Mouse (Mus musculus) kidney, embryonic 14.5 days (tissue): ENCODE data around the gene Rps15. TPM values are rescaled to one million over a fixed set of nuclear protein-coding genes. Genes with fewer than 3 reads are reported as not detected.

Experiments
- ATAC-seq: fragments of 200-750 bp; cut with Nextera tagmentation; 2 replicates; pipeline ENCODE4 v1.8.0; 2017; ENCODE audit warnings: moderate number of reproducible peaks, mild to moderate bottlenecking, moderate TSS enrichment, moderate library complexity; ENCODE audit not compliant: low FRiP score, low TSS enrichment
- H3K27ac ChIP-seq: fragments of 300-500 bp; sonication (generic); 2 replicates; pipeline ENCODE4 v1.5.1; 2014; ENCODE audit warnings: low read depth, mild to moderate bottlenecking, low read length, moderate library complexity, mixed read lengths
- H3K27me3 ChIP-seq: fragments of 300-500 bp; sonication (generic); 2 replicates; pipeline ENCODE4 v1.6.1; 2014; ENCODE audit warnings: mild to moderate bottlenecking, low read length; ENCODE audit not compliant: control insufficient read depth, insufficient read depth
- H3K36me3 ChIP-seq: fragments of 300-500 bp; sonication (generic); 2 replicates; pipeline ENCODE4 v1.6.1; 2014; ENCODE audit warnings: low read length, mixed read lengths; ENCODE audit not compliant: control insufficient read depth, insufficient read depth
- H3K4me1 ChIP-seq: fragments of 300-500 bp; sonication (generic); 2 replicates; pipeline ENCODE4 v1.6.1; 2014; ENCODE audit warnings: low read length, mixed read lengths; ENCODE audit not compliant: control insufficient read depth, insufficient read depth
- H3K4me2 ChIP-seq: fragments of 300-500 bp; sonication (generic); replicated peaks from 2 replicates; pipeline ENCODE4 v1.6.1; 2014; ENCODE audit warnings: low read depth, mild to moderate bottlenecking, low read length
- H3K4me3 ChIP-seq: fragments of 300-500 bp; sonication (generic); 2 replicates; pipeline ENCODE4 v1.5.1; 2014; ENCODE audit warnings: mild to moderate bottlenecking, low read length
- H3K9ac ChIP-seq: fragments of 300-500 bp; sonication (generic); 2 replicates; pipeline ENCODE4 v1.6.1; 2014; ENCODE audit warnings: low read depth, mild to moderate bottlenecking, low read length, moderate library complexity
- H3K9me3 ChIP-seq: fragments of 300-500 bp; sonication (generic); 2 replicates; pipeline ENCODE4 v1.6.1; 2016; ENCODE audit warnings: low read length; ENCODE audit not compliant: control insufficient read depth
- WGBS: fragments of 180-500 bp; shearing (Covaris S2); extraction: QIAGEN DNeasy Blood & Tissue Kit; methylation state at CpG from one replicate; pipeline ENCODE4 v1.1.7; 2014; 5-methylcytosine and 5-hydroxymethylcytosine counted together
- polyA plus RNA-seq: library from polyadenylated mRNA; unstranded; fragments of >200 nt; fragmentation: Nextera tagmentation; extraction: Ambion mirVana; gene quantifications from 2 replicates; pipeline ENCODE4 v1.2.1, GENCODE M21; 2014

Rps15 gene
- polyA plus RNA-seq, 1 experiment from 2014 or later: 1,166 TPM

DNA sequence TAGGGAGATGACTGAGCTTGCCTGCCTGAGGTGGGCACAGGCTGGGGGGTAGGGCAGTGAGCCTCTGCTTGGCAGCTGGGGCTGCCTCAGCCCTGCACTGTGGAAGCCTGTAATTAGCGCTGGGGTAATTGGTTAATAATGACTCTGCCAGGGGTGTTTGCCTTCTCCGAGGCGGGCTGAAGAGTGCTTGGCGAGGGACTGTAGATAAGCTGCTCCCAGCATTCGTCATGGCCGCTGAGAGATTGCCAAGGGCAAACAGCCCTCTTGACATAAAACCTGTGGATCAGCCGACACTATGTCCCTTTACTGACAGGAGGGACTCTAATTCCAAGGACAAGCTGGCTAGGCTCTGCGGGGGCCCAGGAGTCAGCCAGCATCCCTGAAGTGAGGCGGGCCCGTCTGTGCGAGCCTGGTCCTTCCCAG, 24.1 kb downstream of the Rps15 start:
- 20% methylated on average over 11 of the region's 11 CpGs for WGBS
- peaks cover 64% of the 10 kb centered on the region for H3K27me3 ChIP-seq

DNA sequence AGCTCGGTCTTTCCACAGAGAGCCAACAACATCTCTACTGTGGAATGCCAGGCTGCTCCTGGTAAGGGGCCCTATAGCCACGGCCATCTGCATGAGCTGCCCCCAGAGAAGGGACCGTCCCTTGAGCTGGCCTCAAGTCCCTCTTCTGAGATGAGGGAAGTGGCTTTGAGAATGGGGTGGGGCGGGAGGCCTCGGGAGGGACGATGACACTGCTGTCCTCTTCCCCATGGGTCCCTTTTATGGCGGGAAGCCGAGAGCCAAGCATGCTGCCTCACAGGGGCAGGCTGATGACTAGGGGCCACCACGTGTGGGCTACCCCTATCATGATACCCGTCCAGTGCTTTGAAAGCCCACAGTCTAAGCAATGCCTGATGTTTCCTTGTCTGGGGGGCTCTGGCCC, 24.8 kb downstream of the Rps15 start:
- Histone ChIP-seq H3K4me3 (no peak overlapping the region), H3K4me1 (peaks cover 9% of the 10 kb centered on the region), H3K9ac (no peak overlapping the region), H3K4me2 (no peak overlapping the region), H3K9me3 (no peaks in the 10 kb centered on the region), H3K27ac (no peak overlapping the region), H3K36me3 (peaks cover 11% of the 10 kb centered on the region; the same call in 1 of the 2 replicates), H3K27me3 (peaks cover 57% of the 10 kb centered on the region)
- ATAC-seq: no peak
- 40% methylated on average over 10 of the region's 10 CpGs for WGBS

More for the DNA sequence above, 24.1 kb downstream of the Rps15 start:
- H3K4me2 ChIP-seq: no peak overlapping the region
- no peak overlapping the region for H3K9ac ChIP-seq
- H3K9me3 ChIP-seq: no peaks in the 10 kb centered on the region
- H3K4me1 ChIP-seq: peaks cover 9% of the 10 kb centered on the region
- no peak for ATAC-seq
- no peak overlapping the region for H3K27ac ChIP-seq
- H3K4me3 ChIP-seq: no peak overlapping the region
- peaks cover 11% of the 10 kb centered on the region; the same call in 1 of the 2 replicates for H3K36me3 ChIP-seq

DNA sequence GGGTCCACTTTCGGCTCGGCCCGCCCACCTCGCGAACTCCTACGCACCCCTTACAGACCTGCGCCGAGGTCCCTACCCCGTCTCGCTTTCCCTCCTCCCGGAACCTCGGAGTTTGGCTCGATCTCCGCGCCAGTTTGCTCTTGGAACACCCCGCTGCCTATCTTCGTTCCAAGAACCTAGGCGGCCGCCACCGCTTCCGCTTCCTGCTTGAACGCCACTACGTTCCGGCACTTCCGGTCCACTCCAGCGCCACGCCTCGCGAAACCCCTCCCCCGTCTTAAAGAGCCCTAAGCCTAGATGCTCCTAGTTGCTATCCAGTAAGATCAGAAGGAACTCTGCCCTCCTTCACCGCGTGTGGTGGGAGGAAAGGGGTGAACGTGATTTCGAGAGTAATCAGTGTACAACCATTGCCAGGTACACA, 28.1 kb downstream of the Rps15 start, which contains the start of gene 2310011J03Rik:
Gene 2310011J03Rik (minus strand): TSS at position 198 of the 421 bp plus-strand sequence.
- peak; percentile 32; the same call in 1 of the 2 replicates for ATAC-seq

DNA sequence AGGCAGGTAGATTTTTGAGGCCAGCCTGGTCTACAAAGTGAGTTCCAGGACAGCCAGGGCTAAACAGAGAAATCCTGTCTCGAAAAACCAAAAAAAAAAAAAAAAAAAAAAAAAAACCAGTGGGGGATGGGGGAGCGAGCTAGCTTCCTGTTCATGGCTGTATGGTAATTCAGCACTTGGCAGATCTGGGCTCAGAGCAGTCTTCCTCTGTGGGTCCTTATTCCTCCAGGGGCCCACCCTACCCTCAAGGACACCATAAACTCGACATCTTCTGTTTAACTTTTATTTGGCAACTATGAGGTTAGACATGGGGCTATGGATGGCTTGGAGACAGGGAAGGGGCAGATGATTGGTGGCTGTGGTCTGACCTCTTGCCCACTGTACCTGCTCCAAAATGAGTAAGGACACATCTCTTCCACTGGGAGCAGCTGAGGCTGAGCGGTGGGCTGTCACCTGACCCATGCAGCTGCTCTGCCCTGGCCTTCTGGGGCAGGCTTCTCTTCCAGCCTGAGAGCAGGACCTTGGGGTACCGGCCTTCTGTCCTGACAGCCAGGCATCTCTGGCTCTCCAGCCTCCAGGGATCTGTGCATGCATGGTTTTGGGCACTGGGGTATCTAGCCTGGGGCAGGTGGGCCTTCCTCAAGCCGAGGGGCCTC, 28.9 kb downstream of the Rps15 start:
- H3K9me3 ChIP-seq: no peaks in the 10 kb centered on the region
- peaks cover 16% of the 10 kb centered on the region for H3K27me3 ChIP-seq
- H3K4me3 ChIP-seq: no peak overlapping the region
- no peak overlapping the region for H3K27ac ChIP-seq
- H3K36me3 ChIP-seq: peaks cover 11% of the 10 kb centered on the region; the same call in 1 of the 2 replicates
- no peak overlapping the region for H3K4me2 ChIP-seq
- peaks cover 18% of the 10 kb centered on the region for H3K4me1 ChIP-seq
- H3K9ac ChIP-seq: no peak overlapping the region
- 74% methylated on average over 6 of the region's 6 CpGs for whole genome bisulfite sequencing
- no peak for ATAC-seq

More for the DNA sequence above, 28.1 kb downstream of the Rps15 start, which contains the start of gene 2310011J03Rik:
- Histone ChIP-seq H3K4me3 (peak within 1 kb of the TSS; percentile 90), H3K36me3 (peaks cover 11% of the 10 kb centered on the region; the same call in 1 of the 2 replicates), H3K9me3 (no peaks in the 10 kb centered on the region), H3K4me1 (peaks cover 18% of the 10 kb centered on the region), H3K27me3 (peaks cover 24% of the 10 kb centered on the region), H3K9ac (peak within 1 kb of the TSS; percentile 83), H3K27ac (peak within 1 kb of the TSS; percentile 74; the same call in 1 of the 2 replicates), H3K4me2 (peak within 1 kb of the TSS; percentile 79)
- 0% methylated on average over 34 of the region's 34 CpGs for WGBS

DNA sequence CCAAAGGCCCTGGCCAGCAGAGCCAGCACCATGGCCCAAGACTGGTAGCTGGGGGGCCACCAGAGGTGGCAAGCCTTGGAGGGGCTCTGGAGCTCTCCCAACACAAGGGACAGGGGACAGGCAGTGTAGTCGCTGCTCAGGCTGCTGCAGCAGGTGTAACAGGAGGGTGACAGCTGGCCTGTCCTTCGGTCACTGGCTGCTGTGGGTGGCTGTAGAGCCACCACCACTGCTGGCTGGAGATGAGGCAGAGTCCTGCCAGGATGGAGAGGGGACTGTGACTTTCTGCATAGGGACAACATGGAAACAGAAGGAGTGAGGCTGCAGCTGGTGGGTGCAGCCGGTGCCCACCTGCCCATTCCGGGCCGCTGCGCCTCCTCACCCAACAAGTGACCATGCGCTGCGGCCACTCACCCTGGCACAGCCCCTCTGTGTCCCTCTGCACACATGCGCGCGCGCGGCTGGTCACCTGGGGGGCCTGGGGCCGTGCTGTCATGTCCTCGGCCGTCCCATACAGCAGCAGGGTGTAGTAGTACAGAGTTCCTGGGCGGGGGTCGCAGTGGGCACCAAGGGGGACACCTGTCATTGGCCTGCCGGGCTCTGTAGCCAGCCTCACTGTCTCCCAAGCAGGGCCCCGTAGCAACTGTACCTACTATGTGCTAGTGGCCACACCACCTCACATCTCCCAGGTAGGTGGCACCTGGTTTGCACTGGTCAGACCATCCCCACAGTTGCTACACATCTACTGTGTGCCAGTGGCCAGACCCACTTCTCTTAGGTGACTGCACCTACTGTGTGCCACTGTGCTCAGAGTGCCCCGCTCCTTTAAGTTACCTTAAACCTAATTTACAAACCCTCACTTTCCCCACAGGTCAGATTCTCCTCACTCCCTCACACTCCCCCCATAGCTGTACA, 29.7 kb downstream of the Rps15 start:
- no peak for ATAC-seq
- Histone ChIP-seq H3K27me3 (peaks cover 8% of the 10 kb centered on the region; the same call in 1 of the 2 replicates), H3K27ac (no peak overlapping the region), H3K36me3 (peaks cover 11% of the 10 kb centered on the region; the same call in 1 of the 2 replicates), H3K4me1 (peaks cover 18% of the 10 kb centered on the region), H3K9me3 (no peaks in the 10 kb centered on the region), H3K4me3 (peak overlapping the region; percentile 56), H3K9ac (no peak overlapping the region), H3K4me2 (peak overlapping the region; percentile 97)
- 92% methylated on average over 21 of the region's 21 CpGs for WGBS

DNA sequence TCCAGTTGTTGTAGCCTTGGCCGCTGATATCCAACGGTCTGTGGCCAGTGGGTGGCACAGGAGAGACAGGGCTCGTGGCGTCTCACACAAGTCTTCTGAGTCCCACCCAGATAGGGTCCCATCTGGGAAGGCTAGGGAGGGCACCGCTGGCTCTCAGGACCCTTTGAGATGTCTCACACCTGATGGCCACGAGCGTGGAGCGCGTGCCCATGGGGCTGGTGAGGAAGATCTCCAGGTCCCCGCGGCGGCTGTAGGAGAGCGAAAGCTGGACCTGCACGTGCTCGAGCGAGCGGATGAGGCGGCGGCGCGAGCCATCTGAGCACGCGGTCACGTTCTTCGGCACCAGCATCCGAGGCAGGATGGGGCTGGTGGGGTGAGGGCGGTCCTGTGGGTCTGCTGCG, 30.6 kb downstream of the Rps15 start:
- H3K9ac ChIP-seq: peak overlapping the region; percentile 66
- H3K4me1 ChIP-seq: peaks cover 18% of the 10 kb centered on the region
- 8% methylated on average over 28 of the region's 28 CpGs for WGBS
- ATAC-seq: peak; percentile 7; the same call in 1 of the 2 replicates
- 0 out of 2 replicates have a peak, but pooled peaks cover 8% of the 10 kb centered on the region for H3K36me3 ChIP-seq
- no peak overlapping the region; the same call in 1 of the 2 replicates for H3K27ac ChIP-seq
- peak overlapping the region; percentile 97 for H3K4me2 ChIP-seq
- H3K4me3 ChIP-seq: peak overlapping the region; percentile 56
- H3K27me3 ChIP-seq: no peaks in the 10 kb centered on the region; the same call in 1 of the 2 replicates
- H3K9me3 ChIP-seq: no peaks in the 10 kb centered on the region

DNA sequence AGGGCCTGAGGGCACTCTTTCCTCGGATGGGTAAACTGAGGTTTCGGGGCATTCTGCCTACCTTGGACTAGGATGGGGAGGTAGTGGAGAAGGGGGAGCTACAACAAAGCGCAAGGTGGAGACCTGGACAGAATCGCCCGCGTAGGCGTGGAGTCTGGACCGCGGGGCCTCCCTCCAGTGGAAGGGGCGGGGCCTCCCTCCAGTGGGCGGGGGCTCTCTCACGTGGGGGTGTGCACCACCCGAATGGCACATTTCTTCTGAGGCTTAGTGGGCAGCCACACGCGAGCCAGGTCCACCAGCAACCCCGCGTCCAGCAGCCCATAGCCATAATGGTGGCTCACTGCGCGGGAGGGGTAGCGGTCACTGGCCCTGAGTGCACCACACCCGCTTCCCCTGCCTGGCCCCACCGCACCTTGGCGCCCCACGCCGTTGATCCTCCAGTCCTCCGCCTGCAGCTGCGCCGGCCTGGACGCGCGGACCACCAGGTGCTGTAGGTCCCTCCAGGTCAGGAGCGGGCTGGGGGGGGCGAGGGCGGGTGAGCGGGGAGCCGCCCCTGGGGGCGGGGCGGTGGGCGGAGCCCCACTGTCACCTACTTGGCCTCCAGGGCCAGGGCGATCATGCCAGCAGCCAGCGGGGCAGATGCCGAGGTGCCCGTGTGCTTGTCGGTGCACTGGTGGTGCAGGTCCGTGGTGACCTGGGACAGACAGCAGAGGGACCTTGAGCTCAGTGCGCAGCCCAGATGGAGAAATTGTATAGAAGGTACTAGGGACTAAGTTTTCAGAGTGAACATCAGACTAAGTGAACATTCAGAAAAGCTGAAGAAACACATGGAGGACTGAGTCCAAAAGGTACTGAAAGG, 31.2 kb downstream of the Rps15 start:
- no peaks in the 10 kb centered on the region for H3K27me3 ChIP-seq
- no peaks in the 10 kb centered on the region for H3K9me3 ChIP-seq
- H3K4me1 ChIP-seq: peaks cover 18% of the 10 kb centered on the region
- H3K4me3 ChIP-seq: peak overlapping the region; percentile 56
- no peak overlapping the region; the same call in 1 of the 2 replicates for H3K27ac ChIP-seq
- peak; percentile 53 for ATAC-seq
- peak overlapping the region; percentile 97 for H3K4me2 ChIP-seq
- 0 out of 2 replicates have a peak, but pooled peaks cover 4% of the 10 kb centered on the region for H3K36me3 ChIP-seq
- H3K9ac ChIP-seq: peak overlapping the region; percentile 66
- WGBS: 2% methylated on average over 45 of the region's 46 CpGs
